Mouse (Mus musculus): ENCODE measurements around the gene Naa50.

GRCm38 (mm10) chr16:44105211-44105610 lies 34.4 kb upstream of the Naa50 start:
- no peak for TF ChIP-seq CTCF (IDR thresholded peaks at IDR 0.05; ENCODE audit: low read depth, low read length)
- no peak for TF ChIP-seq POLR2A (IDR thresholded peaks at IDR 0.05; ENCODE audit: insufficient read depth, low read length)
